Mouse (Mus musculus) adipose tissue, adult 10 weeks (tissue): ENCODE data around the gene 8030411F24Rik. TPM values are rescaled to one million over a fixed set of nuclear protein-coding genes. Genes with fewer than 3 reads are reported as not detected.

Experiments
- polyA plus RNA-seq: library from polyadenylated mRNA; stranded (reverse); fragments of 350-450 nt; fragmentation: Illumina TruSeq; extraction: RNeasy Lipid Tissue Mini Kit (QIAGEN cat#74804); gene quantifications from one replicate; pipeline ENCODE4 v1.2.3, GENCODE M21; 2014; ENCODE audit warnings: low read depth, low replicate concordance

Gene 8030411F24Rik
- 2.1 TPM for polyA plus RNA-seq

DNA sequence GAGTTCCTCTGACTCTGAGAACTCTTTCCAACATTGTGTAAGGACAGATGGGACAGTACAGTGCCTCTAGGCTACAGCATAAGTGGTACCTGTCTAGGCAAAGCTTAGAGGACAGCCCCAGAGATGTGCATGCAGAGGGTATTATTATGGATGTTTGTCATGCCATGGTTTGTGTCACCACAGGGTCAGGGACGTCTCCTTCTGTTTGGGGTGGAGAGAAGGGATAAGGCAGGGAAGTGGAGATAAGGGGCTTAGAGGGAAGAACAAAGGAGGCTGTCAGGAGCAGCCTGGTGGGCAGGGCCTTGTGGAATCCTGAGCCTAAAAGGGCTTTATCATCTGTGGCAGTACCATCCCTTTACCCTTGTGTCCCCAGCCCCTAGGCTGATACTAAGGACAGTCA is at the start of gene 8030411F24Rik:
Gene 8030411F24Rik (plus strand): TSS at position 301 of the 400 bp plus-strand sequence.

DNA sequence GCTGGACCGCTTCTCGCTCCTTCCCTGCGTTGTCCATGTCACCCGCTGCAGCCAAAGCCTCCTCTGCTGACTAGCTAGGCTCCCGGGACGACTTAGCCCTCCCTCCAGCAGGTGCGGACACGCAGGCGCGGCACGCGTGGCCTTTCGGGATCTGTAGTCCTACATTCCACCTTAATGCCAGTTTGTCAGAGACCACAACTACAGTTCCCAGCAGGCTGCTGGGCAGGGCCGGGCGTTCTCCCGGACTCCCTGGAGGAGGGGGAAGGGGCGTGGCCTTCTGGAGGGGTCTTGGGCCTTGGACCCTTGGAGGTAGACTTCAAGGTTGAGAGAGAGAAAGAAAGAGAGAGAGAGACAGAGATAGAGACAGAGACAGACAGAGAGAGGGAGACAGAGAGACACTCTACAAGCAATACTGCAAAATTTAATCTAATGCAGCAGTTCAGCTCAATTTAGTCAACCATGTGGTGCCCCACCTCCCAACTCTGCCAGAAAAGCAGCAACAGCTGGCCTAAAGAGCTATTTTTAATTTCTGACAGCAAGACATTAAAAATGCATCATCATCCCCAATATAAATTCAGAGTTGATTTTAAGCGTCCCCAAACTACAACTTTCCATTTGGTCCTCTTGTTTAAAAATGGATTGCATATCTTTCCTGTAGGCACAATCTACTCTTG is 49.3 kb upstream of the 8030411F24Rik start, which contains the start of gene Napb:
Gene Napb (minus strand): TSS at position 141 of the 674 bp plus-strand sequence.

DNA sequence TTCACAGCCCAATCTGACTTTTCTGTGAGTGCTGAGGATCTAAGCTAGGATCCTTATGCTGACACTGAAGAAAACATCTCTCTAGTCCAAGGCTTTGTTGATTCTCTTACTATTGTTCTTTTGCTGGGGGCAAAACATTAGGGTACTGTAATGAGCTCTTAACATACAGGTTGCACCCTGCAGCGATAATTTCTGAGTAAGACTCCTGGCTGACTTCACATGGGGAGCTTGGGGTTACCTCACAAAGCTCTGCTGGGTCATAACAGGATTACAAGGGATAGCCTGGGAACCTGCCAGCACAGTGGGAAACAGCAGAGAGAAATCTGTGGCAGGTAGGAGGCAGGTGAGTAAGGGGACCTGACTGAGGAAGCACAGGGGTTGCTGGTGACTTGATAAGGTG is 31.8 kb upstream of the 8030411F24Rik start, which contains the start of gene Cstl1:
Gene Cstl1 (plus strand): TSS at position 301 of the 400 bp plus-strand sequence.

DNA sequence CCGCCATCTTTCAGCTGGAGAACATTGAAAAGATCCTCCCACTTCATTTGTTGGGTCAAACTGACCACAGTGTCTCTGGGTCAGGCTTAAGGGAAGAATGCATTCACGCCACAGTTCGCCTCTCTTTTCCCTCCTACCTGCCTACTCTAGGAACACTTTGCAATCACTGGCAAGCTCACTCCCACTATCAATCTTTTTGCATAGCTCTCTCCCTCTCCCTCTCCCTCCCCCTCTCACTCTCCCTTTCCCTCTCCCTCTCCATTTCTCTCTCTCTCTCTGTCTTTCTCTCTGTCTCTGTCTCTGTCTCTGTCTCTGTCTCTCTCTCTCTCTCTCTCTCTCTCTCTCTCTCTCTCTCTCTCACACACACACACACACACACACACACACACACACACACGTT is 10.4 kb upstream of the 8030411F24Rik start, which contains the start of gene Cst11:
Gene Cst11 (minus strand): TSS at position 101 of the 400 bp plus-strand sequence.

DNA sequence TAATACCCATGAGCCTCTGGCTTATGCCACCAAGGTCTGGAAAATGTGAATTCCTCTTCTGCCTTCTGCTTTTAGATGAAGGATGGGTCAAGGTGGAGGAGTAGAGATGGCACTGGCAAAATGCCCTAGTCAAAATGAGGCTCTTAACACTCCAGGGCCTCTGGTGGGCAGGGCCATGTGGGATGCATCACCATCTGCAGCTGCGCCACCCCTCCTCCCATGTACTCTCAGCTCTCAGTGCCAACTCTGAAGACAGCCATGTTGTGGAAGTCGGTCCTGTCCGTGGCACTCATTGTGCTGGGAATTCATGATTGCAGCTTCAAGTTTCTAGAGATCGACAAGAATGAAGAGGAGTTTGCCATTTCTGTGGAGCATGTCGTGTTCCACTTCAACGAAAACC is 7.3 kb downstream of the 8030411F24Rik start, which contains the start of gene Cst12:
Gene Cst12 (plus strand): TSS at position 220 of the 400 bp plus-strand sequence.

DNA sequence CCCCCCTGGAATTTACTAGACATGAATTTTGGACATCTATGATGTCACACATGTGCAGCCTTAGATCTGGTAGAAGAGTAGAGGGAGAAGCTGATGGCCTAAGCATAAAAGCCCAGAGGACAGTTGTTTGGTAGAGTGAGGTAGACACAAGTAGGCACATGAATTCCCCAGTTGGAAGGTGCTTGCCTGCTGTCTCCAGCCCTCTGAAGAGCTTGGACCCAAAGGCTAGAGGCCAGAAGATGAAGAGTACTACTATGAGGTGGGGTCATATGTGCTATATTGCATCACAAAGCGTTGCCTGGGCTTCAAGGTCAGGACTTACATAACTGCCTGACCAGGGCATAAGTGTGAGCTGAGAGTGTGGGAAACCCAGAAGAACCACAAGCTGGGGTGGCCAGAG is 16.7 kb downstream of the 8030411F24Rik start, which contains the start of gene Cst8:
Gene Cst8 (plus strand): TSS at position 301 of the 400 bp plus-strand sequence.

DNA sequence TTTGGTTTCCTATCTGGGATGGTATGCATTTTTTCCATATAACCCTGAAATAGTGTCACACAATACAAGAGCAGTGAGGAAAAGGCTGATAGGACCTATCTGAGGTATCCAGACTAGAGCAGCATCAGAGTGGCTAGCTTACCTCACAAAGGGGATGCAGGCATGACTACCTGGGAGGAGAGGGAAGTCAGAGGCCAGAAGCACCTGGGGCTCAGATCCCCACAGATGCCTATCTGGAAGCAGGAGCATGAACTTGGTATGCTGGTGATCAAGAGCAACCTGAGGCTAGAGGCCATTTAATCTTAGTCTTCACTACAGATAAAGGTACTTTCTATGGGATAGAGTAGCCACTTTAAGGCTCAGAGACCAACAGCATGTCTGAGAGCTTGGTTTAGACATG is 38.1 kb downstream of the 8030411F24Rik start, which contains the start of gene Cst13:
Gene Cst13 (plus strand): TSS at position 173 of the 400 bp plus-strand sequence.

DNA sequence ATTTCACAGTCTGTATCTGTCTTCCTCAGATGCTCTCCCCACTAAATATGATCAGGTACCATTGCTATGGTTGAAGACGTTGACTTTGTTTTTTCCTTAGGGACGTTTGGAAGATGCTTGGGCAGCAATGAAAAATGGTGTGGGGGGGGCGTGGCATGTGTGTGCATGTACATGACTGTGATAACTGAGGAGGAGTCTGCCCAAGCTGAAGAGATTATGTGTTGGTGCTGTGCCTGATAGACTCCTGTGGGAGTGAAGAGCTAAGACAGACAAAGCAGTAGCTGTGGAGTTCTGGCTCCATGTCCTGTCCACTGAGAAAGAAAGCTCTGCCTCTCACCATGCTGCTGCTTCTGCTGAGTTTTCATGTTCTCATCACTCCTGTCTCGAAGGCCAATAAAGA is 53.1 kb downstream of the 8030411F24Rik start, which contains the start of gene Cst9:
Gene Cst9 (plus strand): TSS at position 236 of the 400 bp plus-strand sequence.

Other genes starting within 250 kb of the 8030411F24Rik start
- gene Nxt1, start 109.4 kb upstream of the 8030411F24Rik start, polyA plus RNA-seq = 17.5 TPM
- gene Gzf1, start 101.0 kb upstream of the 8030411F24Rik start, polyA plus RNA-seq = 27.8 TPM
- 2.4 TPM for gene Napb, start 49.5 kb upstream of the 8030411F24Rik start, polyA plus RNA-seq
- gene Cstl1, start 31.7 kb upstream of the 8030411F24Rik start, polyA plus RNA-seq = 3.9 TPM
- 3,449 TPM for gene Cst11, start 10.5 kb upstream of the 8030411F24Rik start, polyA plus RNA-seq
- gene Cst12, start 7.4 kb downstream of the 8030411F24Rik start, polyA plus RNA-seq = 1,050 TPM
- gene Cst8, start 16.8 kb downstream of the 8030411F24Rik start, polyA plus RNA-seq = 1,348 TPM
- gene Cst13, start 38.1 kb downstream of the 8030411F24Rik start, polyA plus RNA-seq = 1.9 TPM
- gene Cst9, start 53.1 kb downstream of the 8030411F24Rik start, polyA plus RNA-seq = 6.0 TPM
- 3,447 TPM for gene 9230104L09Rik, start 83.0 kb downstream of the 8030411F24Rik start, polyA plus RNA-seq
- 1,162 TPM for gene Cst3, start 93.7 kb downstream of the 8030411F24Rik start, polyA plus RNA-seq
- not detected for gene Gm1330, start 221.2 kb downstream of the 8030411F24Rik start, polyA plus RNA-seq
- not detected for gene Gm10750, start 235.2 kb downstream of the 8030411F24Rik start, polyA plus RNA-seq